Mouse (Mus musculus) frontal cortex, adult (tissue): ENCODE results near the gene 1810013L24Rik.
"Not testable (repeated sequence)": the region's sequence is repeated elsewhere in the genome, so short reads cannot be mapped to it uniquely, and the experiment has no call there.

ENCODE experiments used
- ATAC-seq: cut with Nextera tagmentation; 2 replicates; pipeline ENCODE4 v1.9.2; 2017; ENCODE audit warnings: mild to moderate bottlenecking, moderate library complexity, mixed read lengths; ENCODE audit not compliant: low TSS enrichment

The 1810013L24Rik gene

DNA sequence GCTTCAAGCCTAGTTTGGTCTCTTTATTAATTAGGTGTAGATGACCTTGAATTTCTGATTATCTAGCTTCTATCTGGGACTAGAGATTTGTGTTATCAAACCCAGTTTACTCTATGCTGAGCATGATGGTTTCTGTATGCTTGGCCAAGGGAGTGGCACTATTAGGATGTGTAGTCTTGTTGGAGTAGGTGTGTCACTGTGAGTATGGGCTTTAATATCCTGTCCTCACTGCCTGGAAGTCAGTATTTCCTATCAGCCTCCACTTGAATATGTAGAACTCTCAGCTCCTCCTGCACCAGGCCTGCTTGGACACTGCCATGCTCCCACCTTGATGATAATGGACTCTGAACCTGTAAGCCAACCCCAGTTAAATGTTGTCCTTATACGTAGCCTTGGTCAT, 7.0 kb downstream of the 1810013L24Rik start:
- no peak for ATAC-seq

DNA sequence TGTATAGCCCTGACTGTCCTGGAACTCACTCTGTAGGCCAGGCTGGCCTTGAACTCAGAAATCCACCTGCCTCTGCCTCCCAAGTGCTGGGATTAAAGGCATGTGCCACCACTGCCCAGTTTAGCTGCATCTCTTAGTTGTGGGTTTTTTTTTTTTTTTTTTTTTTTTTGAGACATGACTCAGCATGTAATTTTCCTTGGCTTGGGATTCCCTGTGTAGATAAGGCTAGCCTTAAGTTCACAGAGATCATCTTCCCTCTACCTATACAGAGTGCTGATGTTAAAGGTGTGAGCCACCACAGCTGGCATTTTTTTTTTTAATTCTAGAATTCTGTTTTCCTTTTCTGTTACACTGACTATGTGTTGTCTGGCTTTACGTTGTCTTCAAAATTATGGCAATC, 7.7 kb downstream of the 1810013L24Rik start:
- ATAC-seq, result no peak

DNA sequence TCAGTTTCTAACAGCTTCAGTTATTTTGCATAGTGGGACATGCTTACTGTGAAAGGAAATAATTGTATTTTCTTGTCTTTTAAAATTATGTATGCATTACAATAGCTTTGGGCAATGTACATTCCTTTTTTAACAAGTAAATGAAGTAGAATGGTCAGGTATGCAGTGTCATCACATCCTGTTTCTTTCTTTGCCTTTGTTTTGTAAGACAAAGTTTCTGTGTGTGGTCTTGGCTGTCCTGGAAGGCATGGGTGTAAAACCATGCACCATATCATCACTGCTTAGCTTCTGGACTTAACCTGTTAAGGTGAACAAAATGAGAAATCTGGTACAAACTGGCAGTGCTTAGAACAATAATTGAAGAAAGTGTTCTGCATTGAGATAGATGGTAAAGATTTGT, 9.0 kb downstream of the 1810013L24Rik start:
- ATAC-seq, result no peak

DNA sequence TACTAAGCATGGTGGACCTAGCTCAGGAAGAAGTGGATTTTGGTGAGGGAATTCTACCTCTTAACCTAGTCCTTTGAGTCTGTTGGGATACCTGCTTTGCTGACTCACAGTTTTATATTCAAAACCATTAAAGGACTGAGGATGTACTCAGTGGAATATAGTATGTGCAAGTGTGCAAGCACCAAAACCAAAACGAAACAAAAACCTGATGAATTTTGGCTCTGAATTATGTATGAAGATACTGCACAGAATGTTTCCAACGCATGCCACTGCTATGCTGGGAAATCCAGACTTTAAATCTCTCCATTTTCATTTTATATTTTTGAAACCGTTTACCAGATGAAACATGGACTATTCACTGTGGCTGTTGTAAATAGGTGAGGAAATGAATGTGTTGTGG, 10.7 kb downstream of the 1810013L24Rik start:
- ATAC-seq, result peak; percentile 59; the same call in 1 of the 2 replicates

DNA sequence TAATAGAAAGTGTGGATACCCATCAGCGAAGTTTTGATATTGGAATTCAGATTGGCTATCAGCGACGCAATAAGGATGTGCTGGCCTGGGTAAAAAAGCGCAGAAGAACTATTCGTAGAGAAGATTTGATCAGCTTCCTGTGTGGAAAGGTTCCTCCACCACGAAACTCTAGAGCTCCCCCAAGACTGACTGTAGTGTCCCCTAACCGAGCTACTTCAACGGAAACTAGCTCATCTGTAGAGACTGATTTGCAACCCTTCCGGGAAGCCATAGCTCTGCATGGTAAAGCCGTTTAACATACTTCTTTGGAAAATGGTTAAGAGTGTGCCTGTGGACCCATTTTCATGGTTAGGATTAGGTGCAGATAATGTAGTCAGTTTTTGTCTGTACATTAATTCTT, 13.1 kb downstream of the 1810013L24Rik start:
- no peak for ATAC-seq

DNA sequence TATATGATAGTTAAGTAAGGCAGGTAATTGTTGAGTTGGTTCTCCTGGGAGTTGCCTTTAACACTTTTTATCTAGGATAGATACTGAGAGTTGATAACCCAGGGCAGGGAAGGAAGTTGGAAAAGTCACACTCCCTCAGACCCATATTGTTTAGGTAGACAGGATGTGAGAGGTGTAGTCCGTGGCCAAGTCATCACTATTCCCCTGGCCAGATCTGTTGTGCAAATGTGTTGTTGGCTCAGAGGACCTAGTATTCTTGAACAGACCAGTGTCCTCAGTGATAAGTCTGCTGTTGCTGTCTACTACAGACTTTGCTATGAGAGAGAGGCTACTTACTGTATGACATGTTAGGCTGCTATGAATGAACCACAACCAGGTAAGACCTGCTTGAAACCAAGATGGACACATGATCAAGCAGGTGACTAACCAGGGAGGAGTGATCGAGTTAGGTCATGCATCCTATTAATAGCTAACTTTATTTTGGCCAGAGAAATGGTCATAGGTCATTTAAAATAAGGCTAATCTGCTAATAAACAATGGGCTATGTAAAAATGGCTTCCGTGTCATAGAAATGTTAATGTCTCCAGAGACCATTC, 13.8 kb downstream of the 1810013L24Rik start:
- no peak for ATAC-seq

DNA sequence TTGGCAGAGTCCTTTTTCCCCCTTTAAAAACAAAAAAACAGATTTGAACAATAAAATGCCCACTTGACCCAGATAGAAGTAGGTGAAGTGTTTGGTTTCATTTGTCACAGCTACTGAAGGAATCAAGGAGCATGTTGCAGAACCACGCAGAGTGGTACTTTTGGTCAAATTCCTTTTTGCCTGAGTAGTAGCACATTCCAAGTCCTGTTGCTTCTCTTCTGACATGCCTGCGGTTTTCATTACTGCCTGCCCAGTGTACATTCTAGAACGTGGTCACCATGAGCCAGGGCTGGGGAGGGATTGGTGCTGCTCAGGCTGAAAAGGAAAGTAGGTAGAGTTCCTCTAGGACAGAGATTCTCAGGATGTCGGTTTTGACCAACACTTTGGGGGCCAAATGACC, 16.1 kb downstream of the 1810013L24Rik start:
- no peak for ATAC-seq

DNA sequence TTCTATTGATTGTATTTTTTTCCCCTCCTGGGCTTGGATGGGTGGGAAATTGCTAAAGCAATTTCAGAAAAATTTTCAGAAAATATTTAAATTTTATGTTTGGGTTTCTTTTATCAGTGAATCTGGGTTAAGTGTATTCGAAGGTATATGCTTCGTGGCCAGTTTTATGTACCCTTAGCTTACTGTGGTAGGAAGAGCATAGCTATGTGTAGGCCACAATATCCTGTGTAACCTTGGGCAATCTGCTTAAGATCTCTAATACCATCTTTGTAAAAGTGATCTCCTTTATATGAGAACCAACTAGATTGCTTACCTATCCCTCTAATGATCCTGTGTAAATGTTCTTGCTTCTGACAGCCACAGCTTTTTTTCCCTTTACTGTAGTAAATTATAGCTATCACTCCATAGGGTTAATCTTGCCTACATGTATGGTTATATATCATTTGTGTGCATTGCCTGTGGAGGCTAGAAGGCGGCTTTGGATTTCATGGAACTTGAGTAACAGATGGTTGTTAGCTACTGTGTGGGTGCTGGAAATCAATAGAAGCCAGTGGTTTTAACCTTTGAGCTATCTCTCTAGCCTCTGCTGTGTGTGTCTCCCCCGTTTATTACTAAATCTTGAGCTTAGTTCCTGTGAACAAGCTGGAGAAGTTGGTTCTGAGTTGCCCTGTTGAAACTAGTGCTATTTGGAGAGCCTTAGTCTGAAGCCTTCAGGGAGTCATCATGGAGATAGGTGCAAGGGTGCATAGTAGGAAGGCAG, 18.6 kb downstream of the 1810013L24Rik start:
- ATAC-seq, result no peak

DNA sequence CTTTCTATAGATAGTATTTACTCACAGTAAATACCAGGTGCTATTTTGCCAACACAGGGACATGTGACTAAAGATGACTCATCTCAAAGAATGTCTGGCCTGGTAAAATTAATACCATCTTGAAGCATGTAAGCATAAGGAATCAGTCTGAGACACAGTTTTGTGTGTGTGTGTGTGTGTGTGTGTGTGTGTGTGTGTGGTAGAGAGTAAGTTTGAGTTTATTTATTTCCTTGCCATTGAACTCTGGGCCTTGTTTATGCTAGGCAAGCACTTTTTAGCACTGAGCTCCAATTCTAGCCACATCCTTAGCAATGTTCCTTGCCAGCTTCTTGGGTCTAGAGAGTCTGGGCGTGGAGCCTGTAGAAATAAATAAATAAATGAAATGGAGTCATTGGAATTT, 20.0 kb downstream of the 1810013L24Rik start:
- ATAC-seq, result no peak

DNA sequence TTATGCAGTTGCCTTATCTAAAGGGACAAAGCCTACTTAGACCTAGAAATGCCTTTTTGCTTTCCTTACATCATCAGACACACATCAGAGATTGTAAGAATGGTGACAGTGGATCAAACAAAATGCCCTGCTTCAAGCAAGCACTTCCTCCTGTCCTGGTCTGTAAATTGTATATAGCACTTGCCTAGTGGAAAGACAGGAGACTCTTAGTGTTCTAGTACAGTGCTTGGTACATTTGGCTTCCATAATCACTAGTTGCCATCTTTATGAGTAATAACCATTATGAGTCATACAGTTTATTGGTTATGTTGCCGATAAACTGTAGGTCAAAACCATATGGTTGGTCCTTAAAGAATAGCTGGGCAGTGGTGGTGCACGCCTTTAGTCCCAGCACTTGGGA, 25.2 kb downstream of the 1810013L24Rik start:
- no peak for ATAC-seq

DNA sequence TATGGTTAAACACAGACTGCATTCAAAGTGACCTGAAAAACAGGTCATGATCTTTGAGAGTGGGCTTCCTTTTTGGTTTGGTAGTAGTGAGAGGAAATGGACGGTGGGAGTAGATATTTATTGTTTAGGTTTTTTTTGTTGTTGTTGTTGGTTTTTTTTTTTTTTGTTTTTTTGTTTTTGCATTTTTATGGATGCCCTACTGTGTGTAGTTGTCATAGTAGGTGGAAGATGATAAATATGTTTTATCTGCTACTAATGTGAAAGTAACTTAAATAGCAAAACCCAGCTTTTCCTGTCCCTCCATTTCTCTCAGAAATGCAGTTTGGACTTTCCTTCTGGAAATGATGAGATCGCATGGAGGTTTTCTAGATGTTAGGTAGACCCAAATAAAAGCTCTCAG, 26.9 kb downstream of the 1810013L24Rik start:
- ATAC-seq, result no peak

DNA sequence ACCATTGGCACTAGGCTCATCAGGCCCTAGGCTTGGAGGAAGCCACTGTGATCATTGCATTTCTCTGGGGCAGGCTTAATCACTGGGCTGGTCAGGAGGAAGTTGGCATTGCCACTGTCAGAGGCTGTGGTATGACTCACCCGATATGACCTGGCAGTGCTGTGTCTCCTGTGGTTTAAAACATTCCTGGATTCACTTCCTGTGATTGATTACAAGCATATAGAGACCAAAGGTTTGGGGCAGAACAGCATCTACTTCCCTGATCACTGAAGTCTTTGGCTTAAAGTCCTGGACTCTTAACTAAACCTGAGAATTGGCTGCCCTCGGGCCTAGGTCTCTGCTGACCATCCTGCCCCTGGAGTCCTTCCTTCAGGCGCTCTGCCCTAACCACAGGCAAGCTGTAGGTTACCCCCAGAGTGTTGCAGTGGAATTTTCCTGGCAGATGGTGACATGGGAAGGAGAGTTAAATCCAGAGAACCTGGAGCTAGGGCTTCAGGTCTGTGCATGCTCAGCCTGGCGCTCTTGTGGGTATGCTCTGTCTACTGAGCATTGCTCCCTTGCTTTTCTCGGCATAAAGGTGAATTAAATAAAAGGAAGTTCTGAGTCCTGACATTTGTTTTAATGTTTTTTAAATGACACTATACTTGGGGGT, 32.6 kb downstream of the 1810013L24Rik start:
- peak; percentile 44; the same call in 1 of the 2 replicates for ATAC-seq

DNA sequence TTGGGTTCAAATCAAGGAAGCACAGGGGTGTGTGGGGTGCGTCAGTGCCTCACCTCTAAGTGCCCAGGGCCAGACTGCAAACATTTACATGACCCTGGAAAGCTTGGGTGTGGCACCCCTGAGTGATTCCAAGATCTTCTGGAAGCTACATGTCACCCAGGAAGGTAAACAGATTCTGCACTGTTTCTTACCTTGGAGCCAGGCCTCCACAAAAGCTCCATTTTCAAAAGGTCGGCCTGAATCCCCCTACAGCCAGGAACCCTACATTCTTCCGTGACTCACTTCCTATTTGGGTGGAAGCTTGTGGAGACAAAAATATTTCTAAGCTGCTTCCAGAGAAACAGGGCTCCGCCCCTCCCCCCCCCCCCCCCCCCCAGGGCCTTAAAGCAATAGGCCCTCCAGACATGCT, 34.3 kb downstream of the 1810013L24Rik start:
- ATAC-seq, result no peak

DNA sequence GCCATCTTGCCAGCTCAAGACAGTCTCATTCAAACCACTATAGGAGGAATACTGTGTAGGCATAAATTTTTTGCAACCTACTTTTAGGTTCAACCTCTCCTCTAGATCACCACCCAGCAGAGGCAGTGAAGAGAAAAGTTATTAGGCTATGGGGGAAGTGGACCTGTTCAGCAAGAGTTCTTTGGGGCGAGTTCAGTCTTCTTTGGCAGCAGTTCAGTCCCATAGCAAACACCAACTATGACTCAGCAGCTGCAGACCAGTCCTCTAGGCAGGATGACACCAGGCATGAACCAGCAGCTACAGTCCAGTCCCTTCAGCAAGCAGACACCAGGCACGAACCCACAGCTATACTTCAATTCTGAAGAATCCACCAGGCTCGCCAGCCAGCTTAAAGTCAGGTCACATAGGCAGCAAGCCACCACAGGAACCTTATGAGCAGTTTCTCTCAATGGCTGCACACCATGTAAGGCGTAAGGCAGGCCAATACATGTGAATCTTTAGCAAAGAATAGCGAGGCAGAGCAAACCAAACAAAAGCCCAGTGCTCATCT, 37.6 kb downstream of the 1810013L24Rik start:
- no peak for ATAC-seq

DNA sequence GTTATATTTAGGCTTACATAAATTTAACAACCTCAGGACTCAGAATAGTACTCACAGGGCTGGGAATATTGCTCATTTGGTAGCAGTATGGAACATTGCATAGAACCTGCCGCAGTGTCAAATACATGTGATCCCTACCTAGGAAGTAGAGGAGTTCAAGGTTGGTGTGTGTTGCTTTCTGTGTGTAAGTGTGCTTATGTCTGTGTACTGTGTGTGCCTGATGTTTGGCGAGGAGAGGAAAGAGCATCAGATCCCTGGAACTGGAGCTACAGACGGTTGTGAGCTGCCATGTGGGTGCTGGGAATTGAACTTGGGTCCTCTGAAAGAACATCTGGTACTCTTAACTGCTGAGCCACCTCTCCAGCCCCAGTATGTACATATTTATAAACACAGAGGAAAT, 38.6 kb downstream of the 1810013L24Rik start:
- ATAC-seq, result no peak

DNA sequence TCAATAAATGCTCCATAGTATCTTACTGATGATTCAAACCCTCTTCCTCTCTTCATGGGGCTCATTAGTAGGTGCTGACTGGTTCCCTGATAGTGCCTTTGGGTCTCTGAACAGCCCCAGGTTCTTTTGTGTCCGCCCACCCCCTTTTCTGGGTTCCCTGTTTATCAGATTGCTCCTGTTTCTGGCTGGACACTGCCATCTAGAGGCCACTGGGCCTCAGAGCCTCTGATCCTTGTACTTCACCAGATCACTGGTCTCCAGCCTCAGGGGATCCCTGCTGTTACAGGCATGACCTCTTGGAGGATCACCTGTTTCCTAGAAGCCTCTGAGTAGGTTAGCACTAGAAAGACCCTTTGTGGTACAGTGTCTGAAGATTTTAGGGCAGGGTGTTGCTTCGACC, 39.8 kb downstream of the 1810013L24Rik start:
- peak; percentile 79 for ATAC-seq

DNA sequence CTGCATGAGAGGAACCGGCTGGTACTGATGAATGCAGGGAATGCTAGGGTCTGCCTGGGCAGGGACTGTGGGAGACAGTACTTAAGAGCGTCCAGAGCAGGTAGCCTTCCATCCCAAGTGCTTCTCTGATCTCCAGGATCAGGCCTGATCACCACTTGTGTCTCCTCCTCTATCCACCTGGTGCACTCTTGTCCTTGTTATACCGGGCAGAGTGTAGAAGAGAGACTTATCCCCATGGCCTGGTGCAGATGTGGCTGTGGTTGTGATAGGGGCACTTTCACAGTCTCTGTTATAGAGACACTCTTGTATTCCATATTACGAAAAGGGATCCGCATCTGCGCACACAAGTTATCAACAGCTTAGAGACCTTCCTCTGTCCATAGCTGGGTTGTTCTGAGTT, 41.5 kb downstream of the 1810013L24Rik start:
- no peak for ATAC-seq

DNA sequence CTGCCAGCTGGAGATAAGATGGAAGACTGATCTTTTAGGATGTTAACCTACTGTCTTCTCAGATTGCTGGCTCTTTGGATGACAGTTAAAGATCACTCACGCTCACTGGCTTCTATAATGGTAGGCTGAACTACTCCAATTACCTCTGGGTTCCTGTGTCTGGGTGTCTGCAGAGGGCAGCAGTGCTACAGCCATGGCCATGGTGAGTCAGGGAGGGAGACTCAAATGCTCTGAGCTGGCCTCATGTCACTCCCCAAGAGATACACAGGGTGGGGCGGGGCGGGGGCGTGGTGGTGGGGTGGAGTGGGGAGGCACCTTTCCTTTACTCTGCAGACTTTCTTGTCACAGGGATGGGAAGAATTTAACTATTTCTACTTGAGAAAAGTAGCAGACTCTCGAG, 42.1 kb downstream of the 1810013L24Rik start:
- ATAC-seq, result no peak

DNA sequence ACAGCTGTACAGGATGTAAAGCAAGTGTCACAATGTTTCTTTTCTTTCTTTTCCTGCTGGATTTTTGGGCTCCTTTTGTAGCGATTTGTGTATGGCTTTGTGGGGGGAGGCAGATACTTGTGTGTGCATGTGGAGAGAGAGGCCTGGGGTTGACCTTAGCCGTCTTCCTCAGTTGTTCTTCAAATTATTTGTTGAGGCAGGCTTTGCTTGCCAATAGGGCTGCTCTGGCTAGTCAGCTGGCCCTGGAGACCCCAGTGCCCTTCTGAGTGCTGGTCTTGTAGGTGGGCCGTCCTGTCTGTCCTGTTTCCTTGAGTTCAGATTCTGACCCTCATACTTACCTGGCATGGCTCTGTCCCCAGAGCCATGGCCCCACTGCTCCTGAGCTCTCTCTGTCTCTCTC, 42.6 kb downstream of the 1810013L24Rik start:
- ATAC-seq, result no peak

DNA sequence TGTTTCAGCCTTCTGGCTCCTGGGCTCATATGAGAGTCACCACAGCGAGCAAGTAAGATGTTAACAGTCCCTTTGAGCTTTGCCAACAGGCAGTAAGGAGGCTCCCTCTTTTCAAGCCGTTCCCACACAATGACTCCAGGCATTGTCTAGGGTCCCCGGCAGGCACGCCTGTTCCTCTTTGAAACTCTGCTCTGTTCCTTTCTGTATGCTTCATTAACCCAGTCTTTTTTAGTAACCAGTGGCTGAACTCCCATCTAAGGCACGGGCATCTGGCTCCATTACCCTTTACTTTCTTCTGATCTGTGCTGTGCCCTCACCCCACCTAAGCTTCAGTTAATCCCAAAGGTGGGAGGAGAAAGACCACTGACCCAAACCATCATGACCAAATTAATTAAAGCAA, 50.2 kb downstream of the 1810013L24Rik start:
- no peak for ATAC-seq

DNA sequence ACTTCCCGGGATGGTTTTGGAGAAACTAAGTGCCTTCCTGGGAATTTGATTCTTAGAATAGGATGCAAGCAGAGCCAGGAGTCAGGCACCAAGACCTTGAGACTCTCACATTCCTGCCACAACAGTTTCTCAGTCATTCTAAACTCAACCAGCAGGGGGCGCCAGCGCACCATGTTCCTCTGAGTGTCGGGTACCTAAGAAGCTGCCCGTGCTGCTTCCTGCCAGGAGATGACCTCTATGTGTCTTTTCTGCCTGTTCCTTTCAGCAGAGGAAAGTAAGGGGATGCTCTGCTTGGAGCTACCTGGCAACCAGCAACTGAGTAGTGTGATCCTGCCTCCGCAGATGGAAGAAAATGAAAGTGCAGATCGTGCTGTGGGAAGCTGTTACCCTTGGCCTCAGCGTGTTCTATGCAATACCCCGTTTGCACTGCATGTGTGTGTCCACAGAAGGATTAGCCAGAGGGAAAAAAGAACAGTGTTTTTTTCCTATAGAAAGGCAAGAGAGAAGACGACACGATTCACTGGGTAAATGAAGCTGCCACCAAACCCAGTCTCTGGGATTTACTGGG, 53.9 kb downstream of the 1810013L24Rik start:
- ATAC-seq, result peak; percentile 90

DNA sequence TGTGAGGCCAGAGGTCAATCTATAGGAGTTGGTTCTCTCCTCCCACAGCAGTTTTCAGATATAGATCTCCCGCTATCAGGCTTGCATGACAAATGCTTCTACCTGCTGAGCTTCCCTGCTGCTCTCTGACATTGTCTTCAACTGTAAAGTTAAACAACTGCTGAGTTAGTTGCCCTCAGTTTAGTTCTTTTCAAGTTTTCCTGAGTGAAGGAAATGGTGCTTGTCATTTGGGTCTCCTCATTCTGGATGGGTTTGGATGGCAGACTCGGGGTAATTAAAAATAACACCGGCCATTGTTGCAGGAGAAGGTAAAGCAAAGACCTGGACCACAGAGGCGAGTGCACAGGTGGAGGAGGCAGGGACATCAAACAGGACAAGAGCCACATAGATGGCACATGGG, 64.3 kb downstream of the 1810013L24Rik start:
- not testable (repeated sequence) for ATAC-seq

DNA sequence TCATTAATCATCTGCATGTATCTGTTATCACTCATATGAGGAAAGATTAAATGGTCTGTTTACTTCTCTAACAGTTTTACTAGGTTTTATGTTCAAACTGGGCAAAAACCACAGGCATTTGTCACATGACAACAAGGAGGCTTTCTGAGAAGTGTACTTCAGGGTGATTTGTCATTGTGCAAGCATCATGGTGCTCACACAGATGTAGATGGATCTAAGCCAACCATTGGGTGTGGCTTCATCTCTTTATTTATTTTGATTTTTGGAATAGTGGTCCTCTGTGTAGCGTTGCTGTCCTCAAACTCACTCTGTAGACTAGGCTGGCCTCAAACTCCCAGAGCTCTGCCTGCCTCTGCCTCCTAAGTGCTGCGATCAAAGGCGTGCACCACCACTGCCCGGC, 65.4 kb downstream of the 1810013L24Rik start:
- ATAC-seq, result no peak
